Comparison of ENCODE assay signal across 21 mouse cellular contexts in genomic region chr5:75163289-75163951, GRCm38 (mm10). TPM values are rescaled to one million over a fixed set of nuclear protein-coding genes. Genes with fewer than 3 reads are reported as not detected.
DNase-seq lines count a peak whose midpoint lies in the region; ATAC-seq and TF ChIP-seq lines count a peak whose summit lies in the region.
"Had no signal": no experiment of that assay in that cellular context is flagged by ENCODE, and none has a peak within 500 bp of the region (broad histone marks: within the 10 kb centered on the region; RNA-seq: fewer than 3 reads in every experiment).

No protein-coding gene starts in this region.

- no peak for TF ChIP-seq POLR2A in limb, embryonic 14.5 days (IDR thresholded peaks at IDR 0.05; ENCODE audit: borderline replicate concordance, extremely low read depth, insufficient read depth, insufficient read length)

- DNase-seq in forebrain, postnatal 0 days = no peak
- DNase-seq in left cerebral cortex, postnatal 14 days (ENCODE audit: low spot score in 2 of 2) = peak; percentile 22 to 41
- DNase-seq in left cerebral cortex, adult 11 months (ENCODE audit: low spot score) = no peak
- peak; percentile 34 for DNase-seq in brain, adult 2 months (ENCODE audit: low read depth, low spot score)
- DNase-seq in limb, embryonic 14.5 days (ENCODE audit: low spot score) = no peak
- DNase-seq: adrenal gland, adult 2 months; adrenal gland, postnatal 25 days; cerebellum, adult 2 months; cerebellum, postnatal 10 days; gastrocnemius, postnatal 14 days; heart, adult 2 months; heart, postnatal 14 days had no signal

- no peak overlapping the region for H3K9ac ChIP-seq in forebrain, postnatal 0 days
- H3K9ac ChIP-seq in forebrain, embryonic 12.5 days = no peak overlapping the region
- H3K9ac ChIP-seq in limb, embryonic 14.5 days (ENCODE audit: low read depth, low read length, severe bottlenecking) = 0 out of 2 replicates have a peak overlapping the region, but pooled peaks have one; percentile 7
- no peak overlapping the region for H3K9ac ChIP-seq in kidney, embryonic 16.5 days (replicated peaks; ENCODE audit: low read length)
- no peak overlapping the region for H3K9ac ChIP-seq in neural tube, embryonic 15.5 days (replicated peaks)
- H3K9ac ChIP-seq: forebrain, embryonic 15.5 days; heart, embryonic 15.5 days had no signal

- intact Hi-C loops in left cerebral cortex, postnatal 14 days (cut with DNase I) = no loop called here

- H3K36me3 ChIP-seq in forebrain, postnatal 0 days (ENCODE audit: insufficient read depth) = no peaks in the 10 kb centered on the region
- H3K36me3 ChIP-seq in forebrain, embryonic 12.5 days (replicated peaks) = no peaks in the 10 kb centered on the region
- peaks cover 94% of the 10 kb centered on the region for H3K36me3 ChIP-seq in limb, embryonic 14.5 days (ENCODE audit: control insufficient read depth, insufficient read depth, low read length)
- H3K36me3 ChIP-seq in kidney, embryonic 16.5 days (ENCODE audit: insufficient read depth, low read length) = 0 out of 2 replicates have a peak, but pooled peaks cover 3% of the 10 kb centered on the region
- H3K36me3 ChIP-seq in neural tube, embryonic 15.5 days = no peaks in the 10 kb centered on the region
- H3K36me3 ChIP-seq: forebrain, embryonic 15.5 days; heart, embryonic 15.5 days had no signal

- no peaks in the 10 kb centered on the region for H3K27me3 ChIP-seq in forebrain, postnatal 0 days (ENCODE audit: insufficient read depth, low read length)
- H3K27me3 ChIP-seq in forebrain, embryonic 12.5 days = peaks cover 29% of the 10 kb centered on the region
- H3K27me3 ChIP-seq in limb, embryonic 14.5 days (ENCODE audit: control insufficient read depth, insufficient read depth, low read length) = no peaks in the 10 kb centered on the region
- no peaks in the 10 kb centered on the region for H3K27me3 ChIP-seq in kidney, embryonic 16.5 days (ENCODE audit: insufficient read depth, low read length)
- no peaks in the 10 kb centered on the region; the same call in 1 of the 2 replicates for H3K27me3 ChIP-seq in neural tube, embryonic 15.5 days (replicated peaks)
- H3K27me3 ChIP-seq: CH12.LX; heart, embryonic 15.5 days had no signal

- TF ChIP-seq CTCF in forebrain, postnatal 0 days (IDR thresholded peaks at IDR 0.05; ENCODE audit: low read depth) = no peak

- ATAC-seq in forebrain, postnatal 0 days = peak; percentile 65
- ATAC-seq in forebrain, embryonic 12.5 days (ENCODE audit: low FRiP score) = no peak
- ATAC-seq in limb, embryonic 14.5 days (ENCODE audit: low FRiP score, low read depth) = no peak
- ATAC-seq in kidney, embryonic 16.5 days (ENCODE audit: low FRiP score, low TSS enrichment) = no peak
- no peak for ATAC-seq in neural tube, embryonic 15.5 days (ENCODE audit: low FRiP score)
- ATAC-seq: forebrain, embryonic 15.5 days; intestine, embryonic 16.5 days had no signal

- no peak overlapping the region for H3K4me2 ChIP-seq in forebrain, postnatal 0 days (ENCODE audit: low read depth)
- H3K4me2 ChIP-seq in forebrain, embryonic 12.5 days = no peak overlapping the region
- no peak overlapping the region for H3K4me2 ChIP-seq in limb, embryonic 14.5 days (replicated peaks; ENCODE audit: low read depth, low read length, severe bottlenecking)
- H3K4me2 ChIP-seq in kidney, embryonic 16.5 days (replicated peaks; ENCODE audit: low read depth, low read length) = no peak overlapping the region
- H3K4me2 ChIP-seq in neural tube, embryonic 15.5 days = no peak overlapping the region
- H3K4me2 ChIP-seq: forebrain, embryonic 15.5 days; heart, embryonic 11.5 days; heart, embryonic 15.5 days had no signal

- no peaks in the 10 kb centered on the region for H3K9me3 ChIP-seq in forebrain, postnatal 0 days (ENCODE audit: low read length)
- no peaks in the 10 kb centered on the region for H3K9me3 ChIP-seq in forebrain, embryonic 12.5 days
- H3K9me3 ChIP-seq in limb, embryonic 14.5 days (ENCODE audit: control insufficient read depth, low read length) = no peaks in the 10 kb centered on the region
- no peaks in the 10 kb centered on the region for H3K9me3 ChIP-seq in kidney, embryonic 16.5 days (ENCODE audit: low read length)
- no peaks in the 10 kb centered on the region for H3K9me3 ChIP-seq in neural tube, embryonic 15.5 days (replicated peaks)
- H3K9me3 ChIP-seq: forebrain, embryonic 15.5 days; heart, embryonic 15.5 days had no signal

- H3K4me1 ChIP-seq in forebrain, postnatal 0 days (ENCODE audit: insufficient read depth) = no peaks in the 10 kb centered on the region
- 0 out of 2 replicates have a peak, but pooled peaks cover 4% of the 10 kb centered on the region for H3K4me1 ChIP-seq in forebrain, embryonic 12.5 days
- H3K4me1 ChIP-seq in limb, embryonic 14.5 days (ENCODE audit: control insufficient read depth, insufficient read depth, low read length) = peaks cover 13% of the 10 kb centered on the region
- no peaks in the 10 kb centered on the region for H3K4me1 ChIP-seq in kidney, embryonic 16.5 days (ENCODE audit: insufficient read depth, low read length)
- peaks cover 8% of the 10 kb centered on the region; the same call in 1 of the 2 replicates for H3K4me1 ChIP-seq in neural tube, embryonic 15.5 days
- H3K4me1 ChIP-seq: forebrain, embryonic 15.5 days had no signal

- H3K4me3 ChIP-seq in forebrain, postnatal 0 days (ENCODE audit: low read depth, low read length) = no peak overlapping the region
- H3K4me3 ChIP-seq in forebrain, embryonic 12.5 days (replicated peaks) = no peak overlapping the region
- no peak overlapping the region for H3K4me3 ChIP-seq in limb, embryonic 14.5 days (replicated peaks; ENCODE audit: low read length)
- H3K4me3 ChIP-seq in kidney, embryonic 16.5 days (ENCODE audit: low read length) = no peak overlapping the region
- H3K4me3 ChIP-seq in neural tube, embryonic 15.5 days (replicated peaks) = no peak overlapping the region
- H3K4me3 ChIP-seq: forebrain, embryonic 15.5 days; heart, adult 2 months; heart, embryonic 15.5 days had no signal

- no peak overlapping the region for H3K27ac ChIP-seq in forebrain, postnatal 0 days (ENCODE audit: low read depth, low read length)
- no peak overlapping the region for H3K27ac ChIP-seq in forebrain, embryonic 12.5 days
- H3K27ac ChIP-seq in limb, embryonic 14.5 days (replicated peaks; ENCODE audit: low read depth, low read length) = no peak overlapping the region
- H3K27ac ChIP-seq in kidney, embryonic 16.5 days (ENCODE audit: low read length) = no peak overlapping the region
- no peak overlapping the region for H3K27ac ChIP-seq in neural tube, embryonic 15.5 days (replicated peaks)
- H3K27ac ChIP-seq: forebrain, embryonic 15.5 days; heart, adult 2 months; heart, embryonic 15.5 days had no signal

- WGBS in forebrain, postnatal 0 days = 68% methylated on average over 23 of the region's 23 CpGs
- 80% methylated on average over 23 of the region's 23 CpGs for WGBS in forebrain, embryonic 12.5 days
- WGBS in limb, embryonic 14.5 days = 77% methylated on average over 23 of the region's 23 CpGs
- WGBS in kidney, embryonic 16.5 days = 81% methylated on average over 23 of the region's 23 CpGs
- 72% methylated on average over 23 of the region's 23 CpGs for WGBS in neural tube, embryonic 15.5 days

RNA-seq across cellular contexts. Expression of gene Pdgfra, which starts 11.3 kb away (rescaled TPM):
- 43.9 and 49.9 TPM in 2 replicates for total RNA-seq in forebrain, postnatal 0 days (2014; rRNA removed)
- 10.0 and 14.0 TPM in 2 replicates for polyA plus RNA-seq in forebrain, postnatal 0 days (2015; fragmentation: Nextera tagmentation; extraction: Ambion mirVana)
- polyA plus RNA-seq in forebrain, embryonic 12.5 days (2016; fragmentation: Nextera tagmentation; extraction: Ambion mirVana) = 15.7 and 18.9 TPM in 2 replicates
- total RNA-seq in left cerebral cortex, postnatal 14 days (2021) = 10 to 100 TPM; 57.0 to 59.8 TPM
- polyA plus RNA-seq in limb, embryonic 14.5 days (2012; rRNA removed) = 111 and 115 TPM in 2 replicates
- polyA plus RNA-seq in limb, embryonic 14.5 days (2014; fragmentation: Nextera tagmentation; extraction: Ambion mirVana) = 122 and 138 TPM in 2 replicates
- polyA plus RNA-seq in kidney, embryonic 16.5 days (2015; fragmentation: Nextera tagmentation; extraction: Ambion mirVana) = 47.1 and 47.9 TPM in 2 replicates
- 16.0 and 18.9 TPM in 2 replicates for polyA plus RNA-seq in neural tube, embryonic 15.5 days (2015; fragmentation: Nextera tagmentation; extraction: Ambion mirVana)
- total RNA-seq: hematopoietic stem cell, adult 5-6 weeks had no signal

Comparison
In these comparisons a context has a peak if more than half of its experiments do, and no peak if none do; other contexts are left out.
1. DNase-seq: peak in left cerebral cortex, postnatal 14 days (2 of 2) and brain, adult 2 months (single experiment); none in forebrain, postnatal 0 days (single experiment), left cerebral cortex, adult 11 months (single experiment) and limb, embryonic 14.5 days (single experiment).